Mouse (Mus musculus) neutrophil, adult 5-6 weeks (primary cell): Measurements from ENCODE around the gene Gm1979. TPM values are rescaled to one million over a fixed set of nuclear protein-coding genes. Genes with fewer than 3 reads are reported as not detected.
"Not testable (repeated sequence)": the region's sequence is repeated elsewhere in the genome, so short reads cannot be mapped to it uniquely, and the experiment has no call there.

Experiments used
- ATAC-seq: fragments of 151-379, 151-347 bp; 2 replicates; pipeline ENCODE4 v1.8.0; 2017; ENCODE audit warnings: mild to moderate bottlenecking, moderate TSS enrichment; ENCODE audit not compliant: insufficient number of reproducible peaks, poor library complexity, low FRiP score, severe bottlenecking; ENCODE audit errors: extremely low read depth
- total RNA-seq: library from RNA; stranded (forward); fragments of 200-1000 nt; gene quantifications from 2 replicates; pipeline ENCODE4 v1.2.3, GENCODE M21; 2017

Gm1979 gene
- not detected in 2 replicates for total RNA-seq

GRCm38 (mm10) chr5:26004698-26005097 lies at the start of gene Gm1979:
Gene Gm1979, minus strand, starts transcription at chr5:26004798.
- not testable (repeated sequence) for ATAC-seq

DNA sequence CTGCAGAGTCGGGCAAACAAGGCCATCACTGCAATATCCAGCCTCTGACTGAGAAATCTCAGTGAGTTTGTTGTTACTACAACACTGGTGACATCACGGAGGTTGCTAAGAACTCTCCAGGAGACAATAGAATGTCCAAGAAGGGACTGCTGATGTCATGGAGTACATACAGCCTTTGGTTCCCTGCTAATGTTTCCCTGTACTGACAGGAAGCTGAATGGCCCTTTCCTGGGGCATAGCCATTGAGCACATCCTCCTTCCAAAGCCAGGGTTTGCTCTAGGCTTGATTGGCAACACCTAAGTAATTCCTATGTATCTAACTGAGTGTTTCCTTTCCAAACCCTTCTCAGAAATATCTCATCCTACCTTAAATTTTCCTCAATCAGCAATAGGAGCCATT lies 34.9 kb upstream of the Gm1979 start, which contains the start of gene Speer4a:
Gene Speer4a (minus strand): TSS at position 101 of the 400 bp plus-strand sequence.
- ATAC-seq, result not testable (repeated sequence)

DNA sequence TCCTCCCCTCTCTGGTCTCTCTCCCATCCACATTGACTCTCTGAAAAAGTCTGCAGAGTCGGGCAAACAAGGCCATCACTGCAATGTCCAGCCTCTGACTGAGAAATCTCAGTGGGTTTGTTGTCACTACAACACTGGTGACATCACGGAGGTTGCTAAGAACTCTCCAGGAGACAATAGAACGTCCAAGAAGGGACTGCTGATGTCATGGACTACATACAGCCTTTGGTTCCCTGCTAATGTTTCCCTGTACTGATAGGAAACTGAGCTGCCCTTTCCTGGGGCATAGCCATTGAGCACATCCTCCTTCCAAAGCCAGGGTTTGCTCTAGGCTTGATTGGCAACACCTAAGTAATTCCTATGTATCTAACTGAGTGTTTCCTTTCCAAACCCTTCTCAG lies 18.2 kb upstream of the Gm1979 start, which contains the start of gene Gm5862:
Gene Gm5862 (minus strand): TSS at position 101 of the 400 bp plus-strand sequence.
- not testable (repeated sequence) for ATAC-seq

- peak; percentile 33; the same call in 1 of the 2 replicates for ATAC-seq
Observed at GRCm38 (mm10) chr5:26007697-26008096, 3.1 kb upstream of the Gm1979 start.

DNA sequence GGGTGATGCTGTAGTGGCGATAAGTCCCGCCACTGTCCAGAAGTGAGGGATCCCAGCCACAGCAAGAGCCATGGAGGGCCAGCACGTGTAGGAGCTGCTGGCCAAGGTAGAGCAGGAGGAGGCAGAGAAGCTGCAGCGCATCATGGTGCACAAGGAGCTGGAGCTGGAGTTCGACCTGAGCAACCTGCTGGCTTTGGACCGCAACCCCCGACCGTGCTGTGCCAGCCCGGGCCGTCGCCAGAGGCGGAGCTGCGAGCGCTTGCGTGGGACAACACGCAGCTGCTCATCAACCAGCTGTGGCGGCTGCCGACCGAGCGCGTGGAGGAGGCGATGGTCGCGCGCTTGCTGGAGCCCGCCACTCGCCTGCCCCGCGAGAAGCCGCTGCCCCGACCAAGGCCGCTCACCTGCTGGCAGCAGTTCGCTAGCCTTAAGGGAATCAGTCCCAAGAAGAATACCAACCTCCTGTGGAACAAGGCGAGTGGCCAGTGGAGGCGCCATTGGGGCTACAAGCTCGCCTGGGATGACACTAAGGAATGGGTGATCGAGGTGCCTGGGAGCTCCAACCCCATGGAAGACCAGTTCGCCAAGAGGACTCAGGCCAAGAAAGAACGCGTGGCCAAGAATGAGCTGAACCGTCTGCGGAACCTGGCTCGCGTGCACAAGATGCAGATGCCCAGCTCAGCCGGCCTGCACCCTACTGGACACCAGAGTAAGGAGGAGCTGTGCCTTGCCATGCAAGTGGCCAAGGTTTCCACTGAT lies 2.5 kb upstream of the Gm1979 start:
- peak; percentile 53 for ATAC-seq

DNA sequence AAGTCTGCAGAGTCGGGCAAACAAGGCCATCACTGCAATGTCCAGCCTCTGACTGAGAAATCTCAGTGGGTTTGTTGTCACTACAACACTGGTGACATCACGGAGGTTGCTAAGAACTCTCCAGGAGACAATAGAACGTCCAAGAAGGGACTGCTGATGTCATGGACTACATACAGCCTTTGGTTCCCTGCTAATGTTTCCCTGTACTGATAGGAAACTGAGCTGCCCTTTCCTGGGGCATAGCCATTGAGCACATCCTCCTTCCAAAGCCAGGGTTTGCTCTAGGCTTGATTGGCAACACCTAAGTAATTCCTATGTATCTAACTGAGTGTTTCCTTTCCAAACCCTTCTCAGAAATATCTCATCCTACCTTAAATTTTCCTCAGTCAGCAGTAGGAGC lies 16.0 kb downstream of the Gm1979 start, which contains the start of gene Gm21698:
Gene Gm21698 (minus strand): TSS at position 101 of the 400 bp plus-strand sequence.
- not testable (repeated sequence) for ATAC-seq

DNA sequence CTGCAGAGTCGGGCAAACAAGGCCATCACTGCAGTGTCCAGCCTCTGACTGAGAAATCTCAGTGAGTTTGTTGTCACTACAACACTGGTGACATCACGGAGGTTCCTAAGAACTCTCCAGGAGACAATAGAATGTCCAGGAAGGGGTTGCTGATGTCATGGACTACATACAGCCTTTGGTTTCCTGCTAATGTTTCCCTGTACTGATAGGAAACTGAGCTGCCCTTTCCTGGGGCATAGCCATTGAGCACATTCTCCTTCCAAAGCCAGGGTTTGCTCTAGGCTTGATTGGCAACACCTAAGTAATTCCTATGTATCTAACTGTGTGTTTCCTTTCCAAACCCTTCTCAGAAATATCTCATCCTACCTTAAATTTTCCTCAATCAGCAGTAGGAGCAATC lies 32.0 kb downstream of the Gm1979 start, which contains the start of gene Gm21680:
Gene Gm21680 (minus strand): TSS at position 101 of the 400 bp plus-strand sequence.
- not testable (repeated sequence) for ATAC-seq

GRCm38 (mm10) chr5:25957050-25957449 lies 47.5 kb downstream of the Gm1979 start:
- peak; percentile 6; the same call in 1 of the 2 replicates for ATAC-seq

- 0 out of 2 replicates have a peak, but pooled peaks have one; percentile 16 for ATAC-seq
Observed at GRCm38 (mm10) chr5:25956611-25957010, 48.0 kb downstream of the Gm1979 start.

GRCm38 (mm10) chr5:25954317-25954716 lies 50.3 kb downstream of the Gm1979 start, which contains the start of gene Gm21671:
Gene Gm21671, minus strand, starts transcription at chr5:25954417.
- not testable (repeated sequence) for ATAC-seq

Other genes starting within 250 kb of the Gm1979 start
- 1.7 and 2.4 TPM in 2 replicates for gene Actr3b, start 244.8 kb downstream of the Gm1979 start, total RNA-seq
- gene Gm21663, start 62.4 kb downstream of the Gm1979 start, total RNA-seq, result 0.23 TPM in 1 of 2 replicates, not detected in the other
- 0.23 TPM in 1 of 2 replicates, not detected in the other for gene Gm21671, start 50.4 kb downstream of the Gm1979 start, total RNA-seq
- gene Gm21680, start 32.1 kb downstream of the Gm1979 start, total RNA-seq, result not detected in 2 replicates
- not detected in 2 replicates for gene Gm21698, start 16.1 kb downstream of the Gm1979 start, total RNA-seq
- not detected in 2 replicates for gene Gm5862, start 18.1 kb upstream of the Gm1979 start, total RNA-seq
- gene Speer4a, start 34.8 kb upstream of the Gm1979 start, total RNA-seq, result not detected in 2 replicates
- not detected in 2 replicates for gene Gm7347, start 53.8 kb upstream of the Gm1979 start, total RNA-seq
- gene Gm10471, start 84.5 kb upstream of the Gm1979 start, total RNA-seq, result not detected in 2 replicates
- gene 5031410I06Rik, start 100.6 kb upstream of the Gm1979 start, total RNA-seq, result not detected in 2 replicates
- gene Gm10220, start 116.6 kb upstream of the Gm1979 start, total RNA-seq, result not detected in 2 replicates